Mouse (Mus musculus): ENCODE data around the gene Sun2. TPM values are rescaled to one million over a fixed set of nuclear protein-coding genes. Genes with fewer than 3 reads are reported as not detected.

Gene Sun2
- polyA plus RNA-seq (2016; fragmentation: Nextera tagmentation; extraction: Ambion mirVana), result 4.5 and 4.9 TPM in 2 replicates

DNA sequence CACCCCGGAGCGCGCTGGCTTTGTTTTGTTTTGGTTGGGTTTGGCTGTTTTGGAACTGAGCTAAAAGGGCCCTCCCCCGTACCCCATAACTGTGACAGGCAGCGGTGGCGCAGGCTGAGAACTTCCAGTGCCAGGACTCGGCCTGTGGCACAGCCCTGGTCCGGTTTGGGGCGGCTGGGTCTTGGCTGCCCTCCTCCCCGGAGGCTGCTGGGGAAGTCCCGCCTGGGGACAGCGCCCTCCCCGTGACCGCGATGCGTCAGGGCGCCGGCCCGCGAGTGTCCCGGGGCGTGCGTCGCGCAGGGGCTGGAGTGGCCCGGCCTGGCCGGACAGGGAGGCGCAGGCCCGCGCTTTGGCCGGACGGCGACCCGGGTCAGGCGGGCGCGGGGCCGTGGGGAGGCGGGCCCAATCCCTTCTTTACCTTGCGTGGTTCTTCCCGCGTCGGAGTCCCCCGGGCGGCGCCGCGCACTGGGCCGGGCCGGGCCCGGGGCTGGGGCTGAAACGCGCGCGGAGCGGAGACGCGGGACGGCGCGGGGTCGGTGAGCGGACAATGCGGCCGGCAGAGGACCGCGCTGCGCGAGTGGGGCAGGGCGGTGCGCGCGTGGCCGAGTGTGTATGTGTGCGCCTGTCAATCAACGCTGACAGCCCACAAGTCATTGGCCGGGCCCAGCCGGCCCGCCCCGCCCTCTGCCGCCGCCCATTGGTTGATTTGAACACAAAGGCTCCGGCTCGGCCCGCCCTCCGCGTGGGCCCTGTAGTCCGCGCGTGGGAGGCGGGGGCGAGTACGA, at the start of gene Sun2:
TSS of gene Sun2 (minus strand) at position 616 of the 785 bp plus-strand sequence.
- Histone ChIP-seq H3K4me2 (peak within 1 kb of the TSS; percentile 90), H3K36me3 (peaks cover 34% of the 10 kb centered on the region), H3K27ac (ENCODE audit: poor library complexity, severe bottlenecking) (peak within 1 kb of the TSS; percentile 85), H3K4me3 (peak within 1 kb of the TSS; percentile 98), H3K27me3 (replicated peaks) (no peaks in the 10 kb centered on the region), H3K9me3 (replicated peaks) (no peaks in the 10 kb centered on the region), H3K9ac (peak within 1 kb of the TSS; percentile 98), H3K4me1 (replicated peaks) (peaks cover 29% of the 10 kb centered on the region)
- peak; percentile 93 for ATAC-seq (ENCODE audit: insufficient number of reproducible peaks, low FRiP score)
- WGBS, result under 1% methylated on average over 93 of the region's 93 CpGs

DNA sequence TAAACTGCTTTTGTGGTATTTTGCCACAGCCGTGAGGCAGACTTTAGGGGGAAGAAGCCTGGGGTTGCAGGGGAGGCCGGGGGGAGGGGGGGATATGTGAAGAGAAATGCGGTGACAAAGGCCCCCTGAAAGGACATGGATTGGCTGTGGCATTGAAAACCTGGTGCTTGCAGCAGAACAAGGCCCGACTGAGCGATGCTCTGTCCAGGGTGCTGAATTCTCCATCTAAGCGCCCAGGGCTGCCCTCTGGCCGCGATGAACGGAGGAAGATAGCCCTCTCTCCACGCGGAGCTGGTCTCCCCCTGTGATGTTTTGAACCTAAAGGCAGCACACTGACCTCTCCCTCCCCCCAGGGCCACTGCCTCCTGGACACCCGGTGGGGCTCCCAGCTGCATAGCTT, 49.2 kb upstream of the Sun2 start:
- Histone ChIP-seq H3K36me3 (no peaks in the 10 kb centered on the region), H3K27ac (ENCODE audit: poor library complexity, severe bottlenecking) (no peak overlapping the region), H3K4me2 (no peak overlapping the region), H3K27me3 (replicated peaks) (peaks cover 94% of the 10 kb centered on the region), H3K9me3 (replicated peaks) (no peaks in the 10 kb centered on the region), H3K4me1 (replicated peaks) (no peaks in the 10 kb centered on the region), H3K4me3 (no peak overlapping the region), H3K9ac (no peak overlapping the region)
- ATAC-seq (ENCODE audit: insufficient number of reproducible peaks, low FRiP score), result no peak
- WGBS, result 2% methylated on average over 12 of the region's 12 CpGs

DNA sequence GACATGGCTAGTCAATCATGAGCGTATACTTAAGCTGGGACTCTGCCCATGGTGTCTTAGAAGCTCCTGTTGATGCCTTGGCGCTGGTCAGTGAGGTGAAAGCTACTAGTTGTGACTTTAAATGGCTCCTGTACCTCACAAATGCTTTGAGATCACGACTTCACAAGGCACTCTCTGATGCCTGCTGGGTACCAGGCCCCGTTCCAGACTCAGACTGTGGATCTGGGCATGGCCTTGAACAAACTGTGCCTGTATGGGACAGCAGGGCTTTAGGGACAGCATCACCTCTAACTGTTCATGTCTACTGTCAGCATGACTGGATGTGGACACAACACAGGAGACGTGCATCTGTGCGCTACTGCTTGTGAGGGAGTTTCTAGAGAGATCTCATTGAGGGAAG, 48.6 kb upstream of the Sun2 start:
- Histone ChIP-seq H3K4me2 (no peak overlapping the region), H3K27me3 (replicated peaks) (peaks cover 94% of the 10 kb centered on the region), H3K4me3 (no peak overlapping the region), H3K9me3 (replicated peaks) (no peaks in the 10 kb centered on the region), H3K4me1 (replicated peaks) (no peaks in the 10 kb centered on the region), H3K27ac (ENCODE audit: poor library complexity, severe bottlenecking) (no peak overlapping the region), H3K9ac (no peak overlapping the region), H3K36me3 (no peaks in the 10 kb centered on the region)
- ATAC-seq (ENCODE audit: insufficient number of reproducible peaks, low FRiP score), result no peak
- 77% methylated on average over 6 of the region's 6 CpGs for WGBS

GRCm38 (mm10) chr15:79790111-79790510, 47.8 kb upstream of the Sun2 start:
- H3K4me2 ChIP-seq, result no peak overlapping the region
- H3K36me3 ChIP-seq, result no peaks in the 10 kb centered on the region
- H3K9me3 ChIP-seq (replicated peaks), result no peaks in the 10 kb centered on the region
- peaks cover 94% of the 10 kb centered on the region for H3K27me3 ChIP-seq (replicated peaks)
- no peaks in the 10 kb centered on the region for H3K4me1 ChIP-seq (replicated peaks)
- H3K27ac ChIP-seq (ENCODE audit: poor library complexity, severe bottlenecking), result no peak overlapping the region
- no peak for ATAC-seq (ENCODE audit: insufficient number of reproducible peaks, low FRiP score)
- WGBS, result 43% methylated on average over 8 of the region's 8 CpGs
- H3K9ac ChIP-seq, result no peak overlapping the region
- no peak overlapping the region for H3K4me3 ChIP-seq

DNA sequence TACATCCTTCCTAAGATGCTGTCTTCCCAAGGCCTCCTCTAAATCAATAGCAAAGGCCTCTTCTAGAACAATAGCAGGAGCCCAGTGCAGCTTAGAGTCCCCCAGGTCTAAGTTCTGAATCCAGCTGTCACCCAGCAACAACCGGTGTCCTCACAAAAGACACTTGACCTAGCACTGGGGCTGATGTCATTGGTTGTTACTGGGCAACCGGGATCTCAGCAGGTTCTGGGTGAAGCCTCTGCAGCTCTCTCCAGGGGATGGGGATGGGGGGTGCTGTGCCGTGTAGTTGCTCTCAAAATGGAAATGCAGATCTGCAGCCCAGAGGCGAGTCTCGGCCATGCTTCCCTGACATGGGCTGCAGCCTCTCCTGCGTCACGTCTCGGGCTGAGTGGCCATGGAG, 45.5 kb upstream of the Sun2 start:
- Histone ChIP-seq H3K9me3 (replicated peaks) (no peaks in the 10 kb centered on the region), H3K4me2 (no peak overlapping the region), H3K36me3 (no peaks in the 10 kb centered on the region), H3K4me3 (no peak overlapping the region), H3K9ac (no peak overlapping the region), H3K27ac (ENCODE audit: poor library complexity, severe bottlenecking) (no peak overlapping the region), H3K27me3 (replicated peaks) (peaks cover 81% of the 10 kb centered on the region), H3K4me1 (replicated peaks) (no peaks in the 10 kb centered on the region)
- no peak for ATAC-seq (ENCODE audit: insufficient number of reproducible peaks, low FRiP score)
- WGBS, result 52% methylated on average over 8 of the region's 8 CpGs

DNA sequence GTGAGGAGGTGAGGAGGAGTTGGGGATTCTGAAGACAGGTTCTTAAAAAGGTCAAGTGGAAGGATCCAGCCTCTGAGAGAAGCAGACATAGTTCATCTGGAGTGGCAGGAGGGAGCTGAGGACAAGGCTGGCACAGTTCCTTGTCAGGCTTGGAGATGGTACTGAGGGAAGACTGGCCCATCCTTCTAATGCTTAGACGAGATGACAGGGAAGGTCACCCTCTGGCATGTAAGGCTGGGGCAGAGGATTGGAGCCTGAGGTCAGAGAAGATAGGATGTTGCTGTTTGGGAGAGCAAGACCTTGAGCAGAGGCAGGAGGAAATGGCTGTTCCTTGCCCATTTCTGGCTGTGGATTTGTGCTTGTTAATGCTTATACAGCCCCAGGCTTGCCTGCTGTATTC, 42.7 kb upstream of the Sun2 start:
- Histone ChIP-seq H3K9me3 (replicated peaks) (no peaks in the 10 kb centered on the region), H3K9ac (no peak overlapping the region), H3K4me2 (no peak overlapping the region), H3K27me3 (replicated peaks) (peaks cover 59% of the 10 kb centered on the region), H3K4me3 (no peak overlapping the region), H3K4me1 (replicated peaks) (no peaks in the 10 kb centered on the region), H3K27ac (ENCODE audit: poor library complexity, severe bottlenecking) (no peak overlapping the region), H3K36me3 (no peaks in the 10 kb centered on the region)
- no peak for ATAC-seq (ENCODE audit: insufficient number of reproducible peaks, low FRiP score)
- WGBS, result 57% methylated on average over 1 of the region's 1 CpGs

- no peak for ATAC-seq (ENCODE audit: insufficient number of reproducible peaks, low FRiP score)
- Histone ChIP-seq H3K4me2 (no peak within 1 kb of the TSS), H3K27me3 (replicated peaks) (0 out of 2 replicates have a peak, but pooled peaks cover 5% of the 10 kb centered on the region), H3K9me3 (replicated peaks) (no peaks in the 10 kb centered on the region), H3K9ac (no peak within 1 kb of the TSS), H3K27ac (ENCODE audit: poor library complexity, severe bottlenecking) (no peak within 1 kb of the TSS), H3K4me3 (no peak within 1 kb of the TSS), H3K36me3 (no peaks in the 10 kb centered on the region), H3K4me1 (replicated peaks) (peaks cover 14% of the 10 kb centered on the region)
These were observed 35.4 kb upstream of the Sun2 start, which contains the start of gene Dnal4 for GRCm38 (mm10) chr15:79777749-79778148. Gene Dnal4 (minus strand): TSS chr15:79777849.

DNA sequence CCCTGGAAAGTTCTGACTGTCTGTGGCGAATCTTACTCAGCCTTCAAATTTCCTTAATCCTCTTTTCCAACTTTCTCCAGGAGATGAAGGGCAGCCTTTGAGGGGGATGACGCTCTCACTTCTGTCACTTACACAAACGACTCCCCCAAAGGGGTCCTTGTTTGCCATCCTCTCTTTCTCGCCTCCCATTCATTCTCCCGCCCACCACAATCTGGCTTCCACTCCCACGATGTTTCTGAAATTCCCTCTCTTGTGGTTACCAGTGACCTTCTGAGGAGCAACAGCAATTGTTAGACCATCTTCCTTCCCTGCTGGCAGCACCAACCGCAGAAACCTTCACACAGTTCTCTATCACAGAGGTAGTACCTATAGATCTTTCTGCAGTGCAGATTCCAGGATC, 33.3 kb upstream of the Sun2 start:
- Histone ChIP-seq H3K4me1 (replicated peaks) (peaks cover 21% of the 10 kb centered on the region), H3K4me3 (no peak overlapping the region), H3K4me2 (no peak overlapping the region), H3K9me3 (replicated peaks) (no peaks in the 10 kb centered on the region), H3K27ac (ENCODE audit: poor library complexity, severe bottlenecking) (no peak overlapping the region), H3K36me3 (no peaks in the 10 kb centered on the region), H3K9ac (no peak overlapping the region), H3K27me3 (replicated peaks) (no peaks in the 10 kb centered on the region)
- 51% methylated on average over 7 of the region's 7 CpGs for WGBS
- no peak for ATAC-seq (ENCODE audit: insufficient number of reproducible peaks, low FRiP score)

DNA sequence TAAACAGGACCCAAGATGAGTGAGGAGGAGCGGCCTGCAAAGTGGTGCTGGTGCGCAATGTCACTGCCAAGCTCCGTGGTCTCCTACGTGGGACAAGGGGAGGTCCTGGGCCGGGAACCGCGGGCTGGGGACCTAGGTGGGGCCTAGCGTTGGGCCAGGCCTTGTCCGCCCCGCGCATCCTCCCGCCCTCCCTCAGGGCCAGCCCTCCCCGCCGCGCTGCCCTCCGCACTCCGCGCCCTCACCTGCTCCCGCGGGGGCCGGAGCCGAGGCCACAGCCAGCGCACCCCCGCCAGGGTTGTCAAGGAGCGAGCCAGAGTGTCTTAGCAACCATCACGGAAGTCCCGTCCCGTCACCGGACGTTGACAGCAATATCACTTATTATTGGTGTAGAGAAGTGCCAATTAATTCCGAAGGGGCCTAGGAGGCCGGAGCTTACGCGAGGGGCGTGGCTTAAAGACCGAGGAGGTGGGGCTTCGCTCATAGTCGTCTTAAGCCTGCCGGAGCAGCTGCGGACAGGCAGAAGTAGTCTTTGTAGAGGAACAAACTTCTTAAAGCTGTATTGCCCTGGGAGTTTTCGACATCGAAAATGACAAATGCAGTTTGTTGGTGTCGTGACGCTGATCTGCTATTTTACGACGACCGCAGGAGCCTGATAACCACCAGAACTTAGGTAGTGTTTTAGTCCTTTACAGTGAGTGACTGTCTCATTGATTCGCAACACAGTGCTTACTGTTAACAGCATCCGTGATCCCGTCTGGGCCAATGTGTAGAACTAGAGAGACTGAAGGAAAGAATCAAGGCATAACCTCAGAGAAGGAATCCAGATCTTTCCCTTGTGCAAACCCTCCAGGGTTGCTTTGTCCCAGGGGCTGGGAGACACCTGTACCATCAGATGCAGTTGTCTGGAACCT, 32.0 kb upstream of the Sun2 start:
- Histone ChIP-seq H3K27ac (ENCODE audit: poor library complexity, severe bottlenecking) (peak overlapping the region; percentile 73), H3K9me3 (replicated peaks) (no peaks in the 10 kb centered on the region), H3K4me2 (peak overlapping the region; percentile 82), H3K9ac (peak overlapping the region; percentile 93), H3K4me3 (peak overlapping the region; percentile 94), H3K4me1 (replicated peaks) (peaks cover 32% of the 10 kb centered on the region), H3K36me3 (no peaks in the 10 kb centered on the region), H3K27me3 (replicated peaks) (no peaks in the 10 kb centered on the region)
- under 1% methylated on average over 50 of the region's 50 CpGs for WGBS
- peak; percentile 99 for ATAC-seq (ENCODE audit: insufficient number of reproducible peaks, low FRiP score)

DNA sequence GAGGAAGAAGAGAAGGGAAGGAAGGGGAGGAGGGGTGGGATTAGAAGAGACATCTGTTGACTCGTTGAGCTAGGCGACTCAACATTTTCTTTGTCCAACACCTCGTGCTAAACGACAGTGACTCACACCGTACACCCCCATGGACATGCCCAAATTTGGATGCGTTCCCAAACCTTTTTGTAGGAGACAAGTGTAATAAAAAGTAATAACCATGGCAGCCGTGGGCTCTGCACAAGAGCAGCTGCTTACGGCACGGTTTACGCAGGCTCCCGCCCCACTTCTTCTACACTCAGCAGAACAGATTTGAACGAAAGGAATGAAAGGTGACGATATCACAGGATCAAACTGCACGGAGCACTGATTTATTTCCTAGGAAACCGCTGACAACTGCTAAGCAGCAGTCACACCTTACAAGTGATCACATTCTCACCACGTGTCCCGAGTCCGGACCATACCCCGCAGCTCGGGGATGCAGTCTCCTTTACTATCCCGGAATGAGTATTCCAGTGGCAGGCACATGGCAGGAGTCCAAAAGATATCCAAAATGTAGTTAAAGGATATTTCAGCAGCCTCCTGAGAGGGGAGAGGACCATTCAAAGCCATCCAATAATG, 28.4 kb upstream of the Sun2 start:
- H3K27ac ChIP-seq (ENCODE audit: poor library complexity, severe bottlenecking), result no peak overlapping the region
- WGBS, result 63% methylated on average over 21 of the region's 21 CpGs
- no peak overlapping the region for H3K4me3 ChIP-seq
- no peaks in the 10 kb centered on the region for H3K9me3 ChIP-seq (replicated peaks)
- no peak overlapping the region for H3K4me2 ChIP-seq
- H3K27me3 ChIP-seq (replicated peaks), result no peaks in the 10 kb centered on the region
- H3K36me3 ChIP-seq, result no peaks in the 10 kb centered on the region
- H3K9ac ChIP-seq, result no peak overlapping the region
- peaks cover 63% of the 10 kb centered on the region for H3K4me1 ChIP-seq (replicated peaks)
- ATAC-seq (ENCODE audit: insufficient number of reproducible peaks, low FRiP score), result no peak

DNA sequence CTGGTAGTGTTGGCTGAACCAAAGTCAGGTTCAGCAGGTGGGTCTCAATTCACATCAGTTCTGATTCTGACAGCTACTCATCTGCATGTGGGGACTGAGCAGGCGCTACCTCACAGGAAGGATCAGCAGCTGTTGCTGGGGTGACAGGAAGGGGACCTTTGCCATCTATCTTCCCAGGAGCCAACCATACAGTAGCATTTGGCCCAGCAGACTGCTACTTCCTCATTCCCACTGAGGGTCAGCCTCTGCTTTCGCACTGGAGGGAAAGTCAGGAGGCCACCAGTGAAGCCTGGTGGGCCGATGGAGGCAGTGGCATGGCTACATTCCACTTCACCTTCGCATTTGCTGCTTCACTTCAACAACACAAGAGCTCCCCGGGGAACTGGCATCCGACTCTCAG, 26.0 kb upstream of the Sun2 start:
- no peak for ATAC-seq (ENCODE audit: insufficient number of reproducible peaks, low FRiP score)

More for the DNA sequence above, 26.0 kb upstream of the Sun2 start:
- Histone ChIP-seq H3K27me3 (replicated peaks) (no peaks in the 10 kb centered on the region), H3K27ac (ENCODE audit: poor library complexity, severe bottlenecking) (no peak overlapping the region), H3K9ac (no peak overlapping the region), H3K9me3 (replicated peaks) (no peaks in the 10 kb centered on the region), H3K4me2 (no peak overlapping the region), H3K4me3 (no peak overlapping the region), H3K36me3 (peaks cover 15% of the 10 kb centered on the region), H3K4me1 (replicated peaks) (peaks cover 58% of the 10 kb centered on the region)
- WGBS, result 62% methylated on average over 6 of the region's 6 CpGs
